Mouse (Mus musculus) neural tube, embryonic 14.5 days (tissue): Measurements from ENCODE around the gene Pars2. TPM values are rescaled to one million over a fixed set of nuclear protein-coding genes. Genes with fewer than 3 reads are reported as not detected.
A peak's percentile ranks its signal among the peaks of the same experiment; 100 is the strongest.

Experiments used
- ATAC-seq: fragments of 200-750 bp; cut with Nextera tagmentation; 2 replicates; pipeline ENCODE4 v1.8.0; 2017; ENCODE audit warnings: low read depth, mild to moderate bottlenecking, moderate TSS enrichment, moderate library complexity
- H3K27ac ChIP-seq: fragments of 300-500 bp; sonication (generic); 2 replicates; pipeline ENCODE4 v1.5.1; 2014; ENCODE audit warnings: low read depth, mild to moderate bottlenecking, control low read depth, low read length, moderate library complexity, mixed read lengths
- H3K27me3 ChIP-seq: fragments of 300-500 bp; sonication (generic); 2 replicates; pipeline ENCODE4 v1.6.1; 2014; ENCODE audit warnings: low read length; ENCODE audit not compliant: control insufficient read depth, insufficient read depth
- H3K36me3 ChIP-seq: fragments of 300-500 bp; sonication (generic); 2 replicates; pipeline ENCODE4 v1.6.1; 2014; ENCODE audit warnings: low read length, mixed read lengths; ENCODE audit not compliant: control insufficient read depth, insufficient read depth
- H3K4me1 ChIP-seq: fragments of 300-500 bp; sonication (generic); 2 replicates; pipeline ENCODE4 v1.6.1; 2014; ENCODE audit warnings: low read length; ENCODE audit not compliant: control insufficient read depth, insufficient read depth
- H3K4me2 ChIP-seq: fragments of 300-500 bp; sonication (generic); 2 replicates; pipeline ENCODE4 v1.6.1; 2014; ENCODE audit warnings: mild to moderate bottlenecking, low read depth, low read length, control low read depth
- H3K4me3 ChIP-seq: fragments of 300-500 bp; sonication (generic); 2 replicates; pipeline ENCODE4 v1.5.1; 2014; ENCODE audit warnings: low read depth, low read length, control low read depth, mixed read lengths
- H3K9ac ChIP-seq: fragments of 300-500 bp; sonication (generic); replicated peaks from 2 replicates; pipeline ENCODE4 v1.6.1; 2014; ENCODE audit warnings: low read depth, mild to moderate bottlenecking, control low read depth, low read length, mixed read lengths
- H3K9me3 ChIP-seq: fragments of 300-500 bp; sonication (generic); 2 replicates; pipeline ENCODE4 v1.6.1; 2016; ENCODE audit warnings: low read length; ENCODE audit not compliant: control insufficient read depth
- WGBS: fragments of 180-500 bp; shearing (Covaris S2); extraction: QIAGEN DNeasy Blood & Tissue Kit; methylation state at CpG from one replicate; pipeline ENCODE4 v1.1.7; 2014; 5-methylcytosine and 5-hydroxymethylcytosine counted together
- polyA plus RNA-seq: library from polyadenylated mRNA; unstranded; fragments of >200 nt; fragmentation: Nextera tagmentation; extraction: Ambion mirVana; gene quantifications from 2 replicates; pipeline ENCODE4 v1.2.1, GENCODE M21; 2014

Gene Pars2
- polyA plus RNA-seq = 8.8 and 9.9 TPM in 2 replicates

DNA sequence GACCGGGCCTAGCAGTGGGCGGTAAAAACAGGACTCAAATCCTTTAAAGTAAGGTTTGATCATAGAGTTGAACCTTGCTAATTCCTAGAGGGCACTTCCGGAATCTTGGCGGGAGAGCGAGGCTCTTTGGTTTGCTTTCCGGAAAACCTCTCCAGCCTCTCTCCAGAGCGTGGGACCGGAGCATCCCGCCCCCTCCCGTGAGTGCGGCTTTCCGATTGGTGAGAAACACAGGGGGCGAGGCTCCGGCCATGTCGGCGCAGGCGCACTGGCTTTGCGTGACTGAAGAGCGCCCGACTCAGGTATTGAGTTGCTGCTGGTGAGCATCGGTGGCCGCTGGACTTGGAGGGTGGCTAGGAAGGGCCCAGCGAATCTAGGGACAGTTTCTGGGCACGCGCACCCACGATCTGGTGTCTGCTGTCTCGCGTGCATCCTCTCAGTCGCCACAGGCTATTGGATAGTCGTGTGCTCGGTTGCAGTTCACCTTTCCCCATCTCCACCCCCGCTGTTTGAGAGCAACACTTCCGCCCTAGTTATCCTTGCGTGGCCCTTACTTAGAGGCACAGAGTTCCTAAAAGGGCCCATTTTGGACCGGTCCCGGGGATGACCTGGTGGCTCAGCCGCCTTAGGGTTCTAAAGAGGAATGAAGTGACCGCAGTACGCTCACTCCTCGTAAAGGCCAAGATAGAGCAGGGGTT is at the start of gene Pars2:
Pars2 (plus strand) TSS at position 237 of the 695 bp plus-strand sequence.
- ATAC-seq = peak; percentile 97
- no peaks in the 10 kb centered on the region for H3K27me3 ChIP-seq
- H3K36me3 ChIP-seq = no peaks in the 10 kb centered on the region

DNA sequence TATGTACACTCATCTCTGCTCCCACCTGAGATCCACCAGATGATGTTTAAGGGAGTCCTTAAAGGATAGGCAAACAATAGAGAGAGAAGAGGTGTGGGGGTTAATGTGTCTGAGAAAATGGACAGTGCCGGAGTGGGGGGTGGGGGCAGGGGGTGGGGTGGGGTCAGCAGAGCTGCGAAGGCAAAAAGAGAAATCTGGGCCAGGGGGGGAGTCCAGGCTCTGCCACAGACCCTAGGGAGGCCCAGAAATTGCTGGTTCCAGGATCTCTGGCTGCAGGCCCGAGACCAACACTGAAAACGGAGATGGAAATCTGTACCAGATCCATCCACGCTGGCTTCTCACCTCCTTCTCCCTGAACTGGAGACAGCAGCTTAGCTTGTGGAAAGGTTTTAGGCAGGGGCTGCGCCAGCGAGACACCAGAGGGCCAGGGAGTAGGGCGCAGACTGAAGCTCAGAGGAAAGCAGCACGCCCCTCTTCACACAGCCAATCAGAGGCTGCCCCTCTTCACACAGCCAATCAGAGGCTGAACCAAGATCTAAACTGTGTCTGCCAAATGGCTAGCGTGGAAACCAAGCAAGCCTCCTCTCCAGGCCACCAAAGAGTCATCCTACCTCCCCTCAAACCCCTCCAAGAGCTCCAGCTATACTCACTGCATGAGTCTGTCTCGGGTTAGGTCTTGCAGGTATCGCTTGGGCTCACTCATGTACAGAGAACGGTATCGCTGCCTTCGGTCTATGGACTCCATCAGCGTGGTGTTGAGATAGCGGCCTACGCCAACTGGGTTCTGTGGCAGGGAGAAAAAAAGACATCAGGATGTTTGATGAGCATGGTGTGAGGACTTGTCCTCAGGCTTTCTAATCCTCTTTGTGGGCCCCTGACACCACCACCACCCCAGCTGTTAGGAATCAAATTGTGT is 44.0 kb upstream of the Pars2 start:
- Histone ChIP-seq H3K9me3 (no peaks in the 10 kb centered on the region), H3K9ac (no peak overlapping the region), H3K27ac (no peak overlapping the region), H3K4me1 (no peaks in the 10 kb centered on the region), H3K27me3 (no peaks in the 10 kb centered on the region), H3K4me3 (0 out of 2 replicates have a peak overlapping the region, but pooled peaks have one; percentile 0), H3K36me3 (no peaks in the 10 kb centered on the region), H3K4me2 (peak overlapping the region; percentile 17)
- peak; percentile 91 for ATAC-seq
- WGBS = 42% methylated on average over 18 of the region's 18 CpGs

More for the DNA sequence above, at the start of gene Pars2:
- H3K4me2 ChIP-seq = peak within 1 kb of the TSS; percentile 85
- peak within 1 kb of the TSS; percentile 64 for H3K9ac ChIP-seq
- H3K4me3 ChIP-seq = peak within 1 kb of the TSS; percentile 51
- peaks cover 6% of the 10 kb centered on the region for H3K4me1 ChIP-seq
- WGBS = 3% methylated on average over 40 of the region's 40 CpGs
- peak within 1 kb of the TSS; percentile 68 for H3K27ac ChIP-seq
- no peaks in the 10 kb centered on the region for H3K9me3 ChIP-seq

DNA sequence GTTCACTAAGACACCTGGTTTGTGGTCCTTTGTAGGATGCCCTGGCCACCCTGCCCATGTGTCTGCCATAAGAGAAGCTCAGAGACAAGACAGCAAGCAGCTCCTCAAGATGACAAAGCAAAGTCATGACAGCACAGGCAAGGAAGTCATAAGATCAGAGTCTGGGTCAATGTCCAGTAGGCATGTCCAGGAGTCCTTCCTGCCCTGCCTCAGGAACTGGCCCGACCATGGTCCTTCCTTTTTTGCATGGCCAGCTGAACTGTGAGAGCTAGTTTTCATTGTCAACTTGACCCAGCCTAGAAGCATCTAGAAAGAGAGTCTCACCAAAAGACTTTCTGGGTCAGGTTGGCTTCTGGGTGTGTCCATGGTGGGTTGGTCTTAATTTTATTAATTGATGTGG is 43.0 kb upstream of the Pars2 start:
- Histone ChIP-seq H3K4me1 (no peaks in the 10 kb centered on the region), H3K4me2 (no peak overlapping the region), H3K36me3 (no peaks in the 10 kb centered on the region), H3K9ac (no peak overlapping the region), H3K9me3 (no peaks in the 10 kb centered on the region), H3K27ac (no peak overlapping the region), H3K4me3 (no peak overlapping the region), H3K27me3 (no peaks in the 10 kb centered on the region)
- ATAC-seq = no peak
- WGBS = 100% methylated on average over 1 of the region's 1 CpGs

DNA sequence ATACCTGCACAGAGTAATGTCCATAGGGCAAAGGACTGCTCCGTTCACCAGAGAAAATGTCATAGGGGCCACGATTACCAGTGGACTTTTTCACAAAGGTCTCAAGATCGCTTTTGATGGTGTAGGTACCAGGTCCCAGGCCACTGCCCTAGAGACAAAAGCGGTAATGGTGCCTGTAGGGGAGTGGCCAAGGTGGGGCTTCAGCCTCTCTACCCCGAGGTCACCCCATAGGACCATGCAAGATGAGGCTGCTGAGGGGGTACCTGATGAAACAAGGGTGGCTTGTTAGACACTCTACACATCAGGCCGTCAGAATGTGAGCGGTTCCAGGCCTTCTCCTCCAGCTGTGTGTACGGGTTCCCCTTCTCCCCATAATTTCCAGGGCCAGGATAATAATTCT is 37.8 kb upstream of the Pars2 start:
- no peak overlapping the region for H3K9ac ChIP-seq
- no peak overlapping the region for H3K4me3 ChIP-seq
- H3K27ac ChIP-seq = no peak overlapping the region
- no peaks in the 10 kb centered on the region for H3K36me3 ChIP-seq
- H3K9me3 ChIP-seq = no peaks in the 10 kb centered on the region
- no peak for ATAC-seq
- no peak overlapping the region for H3K4me2 ChIP-seq
- H3K4me1 ChIP-seq = 0 out of 2 replicates have a peak, but pooled peaks cover 3% of the 10 kb centered on the region
- no peaks in the 10 kb centered on the region for H3K27me3 ChIP-seq
- 83% methylated on average over 8 of the region's 8 CpGs for WGBS

DNA sequence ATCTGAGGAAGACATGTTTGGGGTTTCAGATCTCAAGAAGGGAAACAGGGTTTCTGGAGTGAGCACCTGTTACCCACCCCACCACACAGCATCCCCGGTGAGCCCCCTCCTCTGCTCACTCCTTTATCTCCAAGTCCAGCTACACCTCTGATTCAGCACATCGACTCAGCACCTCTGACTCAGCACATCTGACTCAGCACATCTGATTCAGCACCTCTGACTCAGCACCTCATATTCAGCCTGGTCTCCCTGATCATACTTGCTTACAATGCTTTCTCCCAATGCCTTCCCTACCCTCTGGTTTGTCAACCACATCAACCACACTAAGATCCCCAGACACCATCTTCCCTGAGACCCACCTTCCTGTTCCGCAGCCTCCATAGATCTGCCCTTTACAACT is 37.3 kb upstream of the Pars2 start:
- H3K27ac ChIP-seq = no peak overlapping the region
- no peak overlapping the region for H3K9ac ChIP-seq
- no peak overlapping the region for H3K4me3 ChIP-seq
- no peak for ATAC-seq
- H3K27me3 ChIP-seq = no peaks in the 10 kb centered on the region
- 0 out of 2 replicates have a peak, but pooled peaks cover 3% of the 10 kb centered on the region for H3K4me1 ChIP-seq
- no peak overlapping the region for H3K4me2 ChIP-seq
- WGBS = 71% methylated on average over 3 of the region's 3 CpGs
- no peaks in the 10 kb centered on the region for H3K9me3 ChIP-seq
- H3K36me3 ChIP-seq = no peaks in the 10 kb centered on the region

DNA sequence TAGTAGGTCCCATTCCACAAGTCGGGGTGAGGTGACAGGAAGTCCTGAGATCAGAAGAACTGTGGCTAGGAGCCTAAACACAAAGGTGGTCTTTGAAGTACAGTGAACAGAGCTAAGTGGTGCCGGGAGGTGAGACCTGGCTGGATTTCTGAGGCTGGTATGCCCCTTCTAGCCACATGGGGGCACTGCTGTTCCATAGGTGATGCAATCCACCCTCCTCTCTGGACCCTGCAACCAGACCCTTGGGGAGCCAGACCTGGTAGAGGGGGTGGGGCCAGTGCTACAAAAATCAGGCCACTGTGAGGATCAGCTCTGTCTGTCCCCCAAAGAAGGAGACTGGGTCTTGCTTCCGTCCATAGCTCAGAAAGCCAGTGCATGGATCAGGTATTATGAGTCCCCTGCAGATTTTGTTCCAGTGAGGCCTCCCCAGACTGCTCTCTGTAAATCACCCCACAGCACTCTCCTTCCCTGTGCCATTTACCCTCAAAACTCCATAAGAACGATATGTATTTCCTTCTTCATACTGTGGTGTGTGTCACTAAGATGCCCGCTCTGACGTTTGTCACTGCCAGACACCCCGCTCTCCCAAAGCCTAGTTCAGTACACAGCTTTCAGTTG is 36.6 kb upstream of the Pars2 start:
- Histone ChIP-seq H3K27ac (no peak overlapping the region), H3K27me3 (no peaks in the 10 kb centered on the region), H3K4me2 (no peak overlapping the region), H3K36me3 (no peaks in the 10 kb centered on the region), H3K4me3 (no peak overlapping the region), H3K9ac (no peak overlapping the region), H3K9me3 (no peaks in the 10 kb centered on the region), H3K4me1 (0 out of 2 replicates have a peak, but pooled peaks cover 3% of the 10 kb centered on the region)
- 43% methylated on average over 7 of the region's 7 CpGs for WGBS
- peak; percentile 89 for ATAC-seq

DNA sequence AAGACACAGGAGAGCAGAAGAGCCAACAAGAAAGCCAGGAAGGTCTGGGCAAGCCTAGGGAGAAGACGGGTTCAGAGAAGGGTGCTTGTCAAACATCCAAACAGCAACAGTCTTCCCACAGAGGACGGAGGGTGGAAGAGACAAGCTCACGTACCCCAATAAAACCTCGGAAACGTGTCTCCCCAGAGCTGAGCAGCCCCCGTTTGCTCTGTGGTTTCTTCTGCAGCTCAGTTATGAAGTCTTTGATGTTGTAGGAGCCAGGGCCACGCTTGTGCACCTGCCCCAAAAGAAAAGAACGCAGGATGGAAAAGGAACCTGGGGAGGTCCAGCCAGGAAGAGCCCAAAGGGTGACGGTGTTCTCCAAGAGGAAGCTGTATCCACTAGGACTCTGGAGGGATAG is 36.0 kb upstream of the Pars2 start:
- 0 out of 2 replicates have a peak, but pooled peaks cover 3% of the 10 kb centered on the region for H3K4me1 ChIP-seq
- no peaks in the 10 kb centered on the region for H3K36me3 ChIP-seq
- no peak overlapping the region for H3K27ac ChIP-seq
- WGBS = 81% methylated on average over 9 of the region's 9 CpGs
- no peak overlapping the region for H3K4me2 ChIP-seq
- H3K9me3 ChIP-seq = no peaks in the 10 kb centered on the region
- no peak overlapping the region for H3K9ac ChIP-seq
- no peaks in the 10 kb centered on the region for H3K27me3 ChIP-seq
- no peak overlapping the region for H3K4me3 ChIP-seq
- ATAC-seq = no peak

DNA sequence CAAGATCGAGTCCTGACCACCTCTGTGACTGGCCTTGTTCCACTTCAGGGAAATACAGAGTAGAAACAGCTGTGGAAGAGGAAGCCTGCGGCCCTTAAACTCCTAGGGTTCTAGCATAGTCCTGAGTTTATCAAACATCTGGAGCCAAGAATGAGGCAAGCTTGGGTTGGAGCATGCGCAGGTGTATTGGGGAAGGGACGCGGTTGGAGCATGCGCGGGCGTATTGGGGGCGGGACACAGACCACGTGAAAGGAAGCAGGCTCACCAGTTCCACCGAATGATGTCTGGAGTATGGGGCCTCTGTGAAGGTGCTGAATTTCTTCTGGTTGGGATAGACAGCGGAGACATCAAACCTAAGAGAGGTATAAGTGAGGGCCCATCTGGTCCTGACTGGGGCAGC is 35.2 kb upstream of the Pars2 start:
- 83% methylated on average over 12 of the region's 12 CpGs for WGBS
- Histone ChIP-seq H3K36me3 (no peaks in the 10 kb centered on the region), H3K4me2 (no peak overlapping the region), H3K9ac (no peak overlapping the region), H3K9me3 (no peaks in the 10 kb centered on the region), H3K4me1 (0 out of 2 replicates have a peak, but pooled peaks cover 3% of the 10 kb centered on the region), H3K27ac (no peak overlapping the region), H3K27me3 (no peaks in the 10 kb centered on the region), H3K4me3 (no peak overlapping the region)
- ATAC-seq = no peak
